Mouse (Mus musculus): Measurements from ENCODE around the gene Itgb2. TPM values are rescaled to one million over a fixed set of nuclear protein-coding genes. Genes with fewer than 3 reads are reported as not detected.
A peak's percentile ranks its signal among the peaks of the same experiment; 100 is the strongest.

The Itgb2 gene
- total RNA-seq, 4 experiments from 2014 or later = 3.3 to 25.5 (median 3.7) TPM

- no peak for DNase-seq (ENCODE audit: low spot score)
Observed at GRCm38 (mm10) chr10:77548576-77548975, 18.5 kb downstream of the Itgb2 start.

GRCm38 (mm10) chr10:77550874-77551273 lies 20.8 kb downstream of the Itgb2 start:
- peak; percentile 39 for DNase-seq (ENCODE audit: low spot score)

GRCm38 (mm10) chr10:77552162-77552561 lies 22.1 kb downstream of the Itgb2 start:
- DNase-seq (ENCODE audit: low spot score) = no peak

DNA sequence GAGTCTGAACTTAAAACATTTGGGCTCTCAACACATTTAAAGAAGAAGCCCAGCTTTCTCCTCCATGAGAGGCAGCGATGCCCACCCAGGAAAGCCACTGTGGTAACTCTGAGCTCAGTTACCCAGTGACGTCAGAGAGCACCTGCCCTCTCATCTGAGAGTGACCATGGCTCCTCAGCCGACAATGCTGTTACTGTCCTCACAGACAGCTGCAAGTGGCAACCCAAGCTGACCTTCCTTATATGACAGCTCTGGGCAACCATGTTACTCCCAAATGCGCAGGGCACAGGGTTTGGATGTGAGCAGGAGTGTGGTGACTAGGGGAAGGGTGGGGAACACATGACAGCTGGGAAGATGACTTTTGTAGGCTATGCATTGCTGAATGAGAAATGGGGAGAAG lies 23.2 kb downstream of the Itgb2 start:
- DNase-seq (ENCODE audit: low spot score) = no peak

GRCm38 (mm10) chr10:77554918-77555317 lies 24.9 kb downstream of the Itgb2 start:
- DNase-seq (ENCODE audit: low spot score) = no peak

DNA sequence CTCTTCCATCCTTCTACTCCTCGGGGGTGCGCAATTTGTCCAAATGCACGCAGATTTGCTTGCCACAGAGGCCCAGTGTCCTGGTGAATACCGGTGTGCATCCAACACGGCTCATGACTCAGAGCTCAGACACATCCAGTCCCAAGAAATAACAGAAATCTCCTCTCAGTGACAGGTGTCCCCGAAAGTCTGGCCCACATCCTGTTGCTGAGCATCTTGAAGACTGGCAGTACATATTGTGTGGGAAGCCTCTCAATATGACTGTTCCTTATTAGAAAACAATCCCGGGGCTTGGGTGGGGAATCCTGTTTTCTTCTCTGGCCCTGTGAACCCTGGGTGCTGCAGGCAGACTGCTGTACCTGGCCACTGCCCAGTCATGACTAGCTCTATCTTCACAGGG lies 26.6 kb downstream of the Itgb2 start:
- DNase-seq (ENCODE audit: low spot score) = no peak

GRCm38 (mm10) chr10:77557641-77558040 lies 27.6 kb downstream of the Itgb2 start:
- no peak for DNase-seq (ENCODE audit: low spot score)

GRCm38 (mm10) chr10:77560090-77560489 lies 30.0 kb downstream of the Itgb2 start:
- DNase-seq (ENCODE audit: low spot score) = no peak

DNA sequence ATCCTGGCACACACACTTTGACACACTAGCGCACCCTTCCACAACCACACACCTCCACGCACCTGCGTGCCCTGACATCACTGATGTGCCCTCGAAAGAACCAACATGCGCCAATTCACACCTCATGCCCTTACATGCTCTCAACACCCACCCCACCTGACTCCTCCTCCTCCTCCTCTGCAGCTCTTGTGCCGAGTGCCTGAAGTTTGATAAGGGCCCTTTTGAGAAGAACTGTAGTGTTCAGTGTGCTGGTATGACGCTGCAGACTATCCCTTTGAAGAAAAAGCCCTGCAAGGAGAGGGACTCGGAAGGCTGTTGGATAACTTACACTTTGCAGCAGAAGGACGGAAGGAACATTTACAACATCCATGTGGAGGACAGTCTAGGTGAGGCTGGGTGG lies 30.8 kb downstream of the Itgb2 start:
- no peak for DNase-seq (ENCODE audit: low spot score)

- no peak for DNase-seq (ENCODE audit: low spot score)
Observed at GRCm38 (mm10) chr10:77561508-77561907, 31.5 kb downstream of the Itgb2 start.

DNA sequence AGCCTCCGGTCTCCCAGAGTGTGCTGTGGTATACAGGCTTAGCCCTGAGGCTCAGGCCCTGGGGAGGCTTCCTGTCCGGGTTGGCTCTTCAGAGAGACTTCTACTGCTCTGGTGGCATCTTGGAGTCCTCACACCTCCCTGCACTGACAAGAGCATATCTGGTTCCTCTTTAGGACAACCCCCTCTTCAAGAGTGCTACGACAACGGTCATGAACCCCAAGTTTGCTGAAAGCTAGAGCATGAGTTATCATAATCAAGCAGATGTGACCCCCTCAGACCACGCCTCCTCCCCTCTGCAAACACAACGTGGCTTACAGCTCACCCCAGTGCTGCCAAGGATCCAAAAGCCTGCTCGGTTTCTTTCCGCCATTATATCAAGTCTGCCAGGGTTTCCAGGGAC lies 35.0 kb downstream of the Itgb2 start:
- DNase-seq (ENCODE audit: low spot score) = no peak

DNA sequence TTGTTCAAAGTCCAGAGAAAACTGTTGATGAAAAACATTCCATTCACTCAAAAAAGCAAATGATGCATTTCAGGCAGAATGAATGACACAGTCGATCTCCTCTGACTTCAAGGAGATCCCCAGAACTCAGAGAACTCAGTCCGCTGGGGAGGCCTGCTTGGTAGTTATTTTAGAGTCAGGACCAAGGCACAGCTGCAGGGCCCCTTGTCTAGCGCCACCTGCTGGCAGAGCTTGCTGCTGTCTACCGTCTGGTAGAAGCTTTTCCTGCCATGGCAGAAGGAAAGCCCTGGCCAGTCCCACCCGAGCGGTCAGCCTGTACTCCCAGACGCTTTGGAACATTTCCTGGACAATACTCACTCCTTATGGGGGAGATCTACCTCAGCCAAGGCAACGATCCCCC lies 36.6 kb downstream of the Itgb2 start:
- peak; percentile 82 for DNase-seq (ENCODE audit: low spot score)

GRCm38 (mm10) chr10:77569481-77569880 lies 39.4 kb downstream of the Itgb2 start:
- no peak for DNase-seq (ENCODE audit: low spot score)

DNA sequence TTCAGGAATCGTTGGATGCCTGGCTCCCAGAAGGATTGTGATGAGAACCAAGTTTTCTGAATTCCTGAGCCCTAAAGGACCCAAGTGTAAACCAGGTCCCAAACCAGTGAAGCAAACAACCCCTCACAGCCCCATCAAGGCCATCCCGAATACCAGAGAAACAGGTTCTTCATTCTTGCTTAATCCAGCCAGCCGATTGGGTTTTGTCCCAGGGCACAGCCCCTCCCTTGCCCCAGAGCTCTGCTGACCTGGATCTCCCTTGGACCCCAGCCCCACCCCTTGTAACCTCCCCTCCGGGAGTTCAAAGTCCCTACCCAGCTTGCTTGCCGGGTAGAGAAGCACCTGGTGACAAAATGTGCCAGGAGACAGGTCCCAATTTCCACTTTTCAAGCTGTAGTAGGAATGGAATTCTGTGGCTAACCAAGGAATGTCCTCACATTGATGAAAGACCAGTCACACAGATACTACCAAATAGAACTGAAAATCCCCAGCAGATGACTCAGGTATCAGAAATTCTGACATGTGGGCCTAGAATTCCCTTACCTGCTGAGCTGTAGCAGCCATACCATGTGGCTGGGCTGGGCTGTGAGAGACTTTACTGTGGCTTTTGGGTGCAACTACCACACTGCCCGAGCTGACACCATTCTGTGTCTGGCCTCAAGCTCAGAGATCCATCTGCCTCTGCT lies 40.1 kb downstream of the Itgb2 start:
- no peak for DNase-seq (ENCODE audit: low spot score)

- no peak for DNase-seq (ENCODE audit: low spot score)
Observed at GRCm38 (mm10) chr10:77572225-77572624, 42.2 kb downstream of the Itgb2 start.

DNA sequence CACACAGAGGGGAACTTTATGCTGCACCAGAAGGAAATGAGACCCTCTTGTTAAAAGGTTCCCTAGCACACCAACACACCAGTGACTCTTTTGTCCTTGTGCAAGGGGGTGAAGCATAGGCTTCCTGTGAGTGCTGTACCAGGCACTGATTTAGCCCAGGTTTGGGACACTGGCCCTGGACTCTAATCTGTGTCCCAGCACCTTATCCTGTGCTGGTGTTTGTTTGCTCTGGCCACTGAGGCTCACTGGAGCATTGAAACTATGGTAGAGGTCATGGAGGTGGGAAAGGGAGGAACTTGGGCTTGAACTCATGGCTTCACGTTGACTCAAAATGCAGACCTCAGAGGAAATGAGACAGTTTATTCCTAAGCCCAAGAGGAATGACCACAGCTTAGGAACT lies 43.1 kb downstream of the Itgb2 start:
- DNase-seq (ENCODE audit: low spot score) = no peak

GRCm38 (mm10) chr10:77580027-77580920 lies 50.2 kb downstream of the Itgb2 start:
- no peak for DNase-seq (ENCODE audit: low spot score)

DNA sequence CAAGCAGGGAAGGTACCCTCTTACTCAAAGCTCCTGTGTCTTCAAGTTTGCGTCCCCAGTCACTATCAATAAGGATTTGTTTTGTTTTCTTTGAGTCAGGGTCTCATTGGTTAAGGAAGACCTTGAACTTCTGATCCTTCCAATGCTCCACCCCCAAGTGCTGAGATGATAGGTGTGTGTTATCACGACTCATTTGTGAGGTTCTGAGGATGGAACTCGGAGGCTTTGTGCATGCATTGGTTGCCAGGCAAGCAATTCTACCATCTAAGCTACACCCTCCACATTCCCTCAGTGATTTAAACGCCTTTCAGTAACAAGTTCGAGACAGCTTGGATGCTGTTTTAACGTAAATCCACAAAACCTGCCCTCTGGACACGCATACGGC lies 51.0 kb downstream of the Itgb2 start:
- no peak for DNase-seq (ENCODE audit: low spot score)

DNA sequence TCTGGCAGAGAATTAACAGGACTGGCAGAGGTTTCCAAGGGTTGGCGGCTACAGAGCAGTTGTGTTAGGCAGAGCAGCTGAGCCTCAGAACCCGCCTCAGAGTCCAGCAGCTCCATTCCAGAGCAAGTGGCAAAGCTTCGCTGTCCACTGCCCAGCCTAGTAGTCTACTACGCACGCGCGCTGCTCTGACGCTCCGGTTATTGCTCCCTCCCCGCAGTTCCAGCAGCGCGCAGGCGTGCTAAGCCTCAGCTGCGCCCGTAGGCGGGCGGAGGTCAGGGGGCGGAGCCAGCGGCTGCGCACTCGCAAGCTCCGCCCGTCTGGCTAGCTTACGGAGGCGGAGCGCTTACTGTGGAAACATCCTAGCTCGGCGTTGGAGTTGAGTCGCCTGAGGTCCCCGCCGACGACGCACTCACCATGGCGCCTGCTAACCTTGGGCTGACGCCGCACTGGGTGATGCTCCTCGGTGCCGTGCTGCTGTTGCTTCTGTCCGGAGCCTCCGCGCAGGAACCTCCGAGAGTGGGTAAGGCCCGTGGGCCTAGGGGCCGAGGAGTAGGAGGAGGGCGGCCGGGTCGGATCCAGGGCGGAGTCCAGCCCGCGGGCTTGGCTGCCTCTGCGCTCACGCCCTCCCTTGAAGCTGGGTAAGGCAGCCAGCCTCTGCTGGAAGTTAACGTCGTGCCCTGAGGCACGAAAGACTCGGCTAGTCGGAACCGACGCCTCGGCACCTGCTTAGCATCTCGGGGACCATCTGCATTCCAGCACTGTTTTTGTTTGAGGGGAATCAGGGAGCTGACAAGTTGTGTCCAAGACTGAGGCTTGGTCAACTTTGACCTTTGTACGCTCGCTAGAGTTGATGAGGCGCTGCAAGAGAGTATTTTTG lies 51.6 kb downstream of the Itgb2 start, which contains the start of gene Pttg1ip:
TSS of gene Pttg1ip (plus strand) at position 313 of the 877 bp plus-strand sequence.
- peak; percentile 94 for DNase-seq (ENCODE audit: low spot score)

GRCm38 (mm10) chr10:77582285-77582618 lies 52.2 kb downstream of the Itgb2 start:
- no peak for DNase-seq (ENCODE audit: low spot score)

DNA sequence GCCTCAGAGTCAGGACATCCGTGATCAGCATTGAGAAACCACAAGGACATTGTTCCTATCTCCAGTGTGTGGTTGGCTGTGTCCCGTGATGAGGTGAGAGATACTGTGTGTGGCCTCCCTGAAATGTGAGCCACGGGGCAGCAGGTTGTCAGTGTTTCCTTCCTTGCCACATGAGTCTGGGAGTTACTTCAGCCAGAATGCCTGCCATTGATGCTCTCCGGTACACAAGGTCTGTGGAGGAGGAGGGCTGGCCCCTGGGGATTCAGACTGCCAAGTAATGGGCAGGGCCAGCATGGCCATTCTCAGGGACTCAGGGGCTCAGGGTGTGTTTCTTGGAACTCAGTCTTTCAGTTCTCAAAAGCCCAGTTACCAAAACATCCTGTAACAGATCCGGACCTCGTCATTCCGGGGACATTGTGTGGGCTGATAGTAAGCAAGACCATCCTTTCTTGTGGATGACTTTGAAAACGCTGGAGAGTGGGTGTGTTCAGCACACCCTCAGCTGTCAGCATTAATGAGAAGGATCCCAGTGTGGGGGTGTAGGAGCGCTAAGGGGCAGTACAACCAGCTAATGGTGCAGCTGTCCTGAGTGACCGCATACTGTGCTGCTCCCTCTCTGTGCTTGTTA lies 53.9 kb downstream of the Itgb2 start:
- DNase-seq (ENCODE audit: low spot score) = peak; percentile 53

DNA sequence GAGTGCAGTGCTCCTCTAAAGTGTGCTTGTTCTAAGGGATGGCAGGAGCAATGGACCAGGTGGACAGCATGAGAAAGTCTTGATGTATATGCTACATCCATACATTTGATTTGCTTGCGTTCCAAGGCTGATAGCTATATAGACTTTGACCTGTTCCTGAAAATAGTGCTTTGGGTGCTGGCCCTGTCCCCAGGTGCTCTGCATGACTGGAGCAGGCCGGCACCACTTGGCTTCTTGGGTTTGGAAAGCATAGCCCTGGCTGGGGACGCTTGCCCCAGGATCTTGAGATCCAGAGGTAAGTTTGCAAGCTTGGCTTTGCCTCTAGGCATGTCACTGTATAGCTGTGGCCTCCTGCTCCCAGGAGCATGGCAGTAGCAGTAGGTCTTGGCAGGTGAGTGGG lies 56.6 kb downstream of the Itgb2 start:
- DNase-seq (ENCODE audit: low spot score) = no peak

Measured in heart, adult 8-10 months (tissue).